Mouse (Mus musculus) 416B (cell line): ENCODE measurements at regions not wholly inside any gene's neighbourhood (a gene's known extent, or its start where the extent isn't known, plus 50 kb on each side); places are given as distances from the start of the nearest gene placed in this dataset.

Experiments
- DNase-seq: peaks from one replicate; pipeline ENCODE4 v3.0.0; 2011; ENCODE audit warnings: low read depth

DNA sequence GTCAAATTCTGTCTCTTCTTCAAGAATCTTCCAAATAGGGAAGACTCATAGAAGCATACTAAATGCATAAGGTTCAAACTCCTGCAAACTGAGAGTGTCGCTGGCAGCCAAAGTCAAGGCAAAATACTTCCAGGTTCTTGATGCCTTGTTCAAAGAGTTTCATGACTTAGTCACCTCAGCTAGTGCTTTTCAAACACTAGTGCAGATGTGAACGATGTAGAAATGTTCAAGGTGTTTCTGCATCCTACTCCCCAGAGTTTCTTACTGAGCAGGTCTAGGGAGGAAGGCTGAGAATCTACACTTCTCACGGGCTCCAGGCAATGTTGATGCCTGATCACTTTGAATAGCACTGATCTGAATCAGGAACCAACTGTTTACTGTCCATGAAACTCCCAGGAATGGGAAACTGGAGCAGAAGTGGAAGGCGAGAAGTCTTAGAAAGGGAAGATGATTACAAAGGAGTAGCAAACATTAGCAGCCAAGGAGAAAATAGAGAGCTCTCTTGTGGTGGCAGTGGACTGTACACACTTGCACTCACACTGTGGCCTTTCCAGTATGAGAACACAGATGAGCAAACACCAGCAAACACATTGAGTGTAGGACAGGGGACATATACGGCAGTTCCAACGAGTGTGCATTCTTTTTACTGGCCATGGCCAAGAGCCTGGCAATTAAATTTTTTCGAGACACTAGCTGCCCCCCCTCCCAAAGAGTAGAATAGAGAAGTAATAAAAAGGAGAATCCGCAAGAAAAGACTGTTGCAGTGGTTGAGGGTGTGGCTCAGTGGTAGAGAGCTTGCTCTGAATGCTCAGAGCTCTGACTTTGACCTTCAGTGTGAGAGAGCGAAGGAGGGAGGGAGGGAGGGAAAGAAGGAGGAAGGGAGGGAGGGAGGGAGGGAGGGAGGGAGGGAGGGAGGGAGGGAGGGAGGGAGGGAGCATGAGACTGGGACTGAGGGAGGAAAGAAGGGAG lies 247.4 kb upstream of the Fn1 start:
- DNase-seq, result no peak

DNA sequence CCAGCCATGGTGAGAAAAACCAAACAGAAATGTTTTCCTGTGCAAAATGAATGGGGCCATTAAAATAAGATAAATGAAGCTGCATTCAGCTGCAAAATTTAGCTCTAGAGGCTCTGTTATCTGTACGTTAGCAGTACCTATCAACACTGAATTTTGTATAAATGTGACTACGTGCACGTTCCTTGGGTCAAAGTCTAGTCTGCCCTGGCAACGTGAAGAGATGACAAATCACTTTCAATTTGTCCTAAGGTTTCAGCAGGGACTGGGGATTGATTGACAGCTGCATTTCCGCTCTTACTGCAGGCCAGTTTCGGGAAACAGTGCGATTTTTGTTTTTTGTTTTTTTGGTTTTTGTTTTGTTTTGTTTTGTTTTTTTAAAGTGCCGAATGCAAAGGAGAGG lies 246.1 kb upstream of the Fn1 start:
- no peak for DNase-seq

DNA sequence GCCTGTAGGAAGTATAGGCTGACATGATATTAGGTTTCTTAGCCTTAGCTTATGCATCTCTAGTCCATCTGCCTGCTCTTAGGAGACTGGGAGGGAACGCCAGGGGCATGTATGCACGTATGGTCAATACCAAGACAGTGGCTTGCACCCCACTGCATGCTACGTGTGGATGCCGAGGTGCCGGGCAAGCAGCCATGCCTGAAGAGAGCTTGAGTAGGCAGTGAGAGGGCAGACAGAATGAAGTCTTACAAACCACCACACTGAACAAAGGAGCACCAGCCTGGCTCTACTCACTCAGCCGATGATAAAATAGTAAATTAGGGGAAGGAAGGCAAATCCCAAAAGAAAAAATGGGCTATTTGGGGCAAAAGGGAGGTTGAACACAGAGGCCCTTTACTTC lies 245.2 kb upstream of the Fn1 start:
- DNase-seq, result no peak

DNA sequence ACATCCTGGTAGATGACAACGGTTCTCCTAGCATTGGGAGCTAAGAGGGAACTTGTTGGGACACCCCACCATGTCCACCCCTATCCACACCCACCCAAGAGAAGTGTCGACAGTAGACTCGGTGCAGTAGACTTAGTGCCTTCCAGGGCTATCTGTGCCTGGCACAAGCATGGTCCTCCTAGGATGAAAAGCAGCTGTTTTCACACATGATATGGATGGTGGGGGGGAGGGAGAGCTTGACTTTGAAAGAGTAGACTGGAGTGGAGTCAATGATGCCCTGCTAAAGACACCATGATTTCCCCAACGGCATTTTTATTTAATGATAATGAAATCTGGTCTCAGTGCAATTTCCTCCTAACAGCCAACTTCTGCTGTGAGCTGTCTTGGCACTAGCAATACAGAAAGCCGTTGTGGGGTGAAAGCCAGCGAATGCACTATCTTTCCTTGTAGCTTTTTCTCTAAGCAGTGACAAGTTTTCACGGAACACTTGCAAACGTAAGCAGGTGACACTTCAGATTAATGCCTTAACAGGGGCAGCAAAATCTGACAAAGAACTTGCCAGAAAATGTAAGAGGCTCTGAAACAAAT lies 244.6 kb upstream of the Fn1 start:
- DNase-seq, result no peak

DNA sequence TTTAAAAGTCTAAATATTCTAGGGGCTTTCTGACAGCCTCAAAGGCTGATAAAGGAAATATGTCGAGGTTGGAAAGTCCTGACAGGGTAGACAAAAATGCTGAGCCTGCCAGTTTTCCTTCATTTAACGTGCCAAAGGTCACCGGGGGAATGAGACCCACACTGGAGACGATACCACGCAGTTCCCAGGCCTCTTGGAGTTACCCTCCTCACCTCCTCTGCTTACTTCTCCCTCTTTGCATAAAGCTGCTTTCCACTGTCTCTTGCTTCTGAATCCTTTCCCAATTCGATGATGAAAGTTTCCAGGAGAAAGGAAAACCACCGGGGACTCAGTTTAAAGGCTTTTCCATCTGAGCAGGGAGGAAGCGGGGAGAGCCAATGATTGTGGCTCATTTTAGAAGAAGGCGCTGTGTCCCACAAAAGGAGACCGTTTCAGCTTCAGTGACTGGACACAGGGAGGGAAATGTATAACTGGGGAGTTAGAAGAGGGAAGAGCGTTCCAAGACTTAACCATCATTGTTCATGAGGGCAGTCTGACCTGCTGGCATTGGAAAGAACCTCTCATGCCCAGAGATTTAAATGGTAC lies 243.2 kb upstream of the Fn1 start:
- no peak for DNase-seq

DNA sequence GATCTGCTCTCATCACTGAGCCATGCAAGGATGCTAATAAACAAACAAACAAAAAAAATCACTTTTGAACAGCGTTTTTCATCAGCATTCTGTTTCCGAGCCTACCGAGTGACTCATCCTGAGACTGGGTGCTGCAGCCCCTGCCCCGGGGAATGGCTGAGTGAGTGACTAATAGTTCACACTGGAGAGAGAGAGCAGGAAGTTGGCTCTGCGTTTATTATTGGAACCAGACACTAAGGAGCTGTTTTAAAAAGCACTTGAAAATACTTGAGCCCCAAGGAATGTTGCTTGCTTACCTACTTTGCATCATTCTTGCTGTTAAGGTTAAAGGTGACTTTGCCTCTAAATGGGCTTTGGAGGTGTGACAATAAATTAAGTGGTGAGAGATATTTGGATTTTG lies 240.6 kb upstream of the Fn1 start:
- DNase-seq, result no peak

DNA sequence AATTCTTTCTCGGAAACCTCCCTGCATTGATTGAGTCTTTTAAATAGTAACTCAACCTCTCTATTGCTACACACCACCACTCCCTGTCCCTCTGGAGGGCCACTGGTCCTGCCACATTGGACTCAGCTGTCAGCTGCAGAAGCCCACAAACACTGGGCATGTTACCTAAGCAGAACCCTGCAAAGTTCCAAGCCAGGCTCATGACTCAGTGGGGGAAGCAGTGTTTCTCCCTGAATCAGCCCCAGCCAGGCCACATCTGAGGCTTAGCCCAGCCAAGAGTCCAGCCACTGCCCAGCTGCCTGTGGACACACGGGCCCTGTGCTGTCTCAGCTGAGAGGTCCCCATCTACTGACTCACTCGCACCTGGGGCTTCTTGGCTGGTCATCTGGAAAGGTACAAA lies 234.8 kb upstream of the Fn1 start:
- no peak for DNase-seq

DNA sequence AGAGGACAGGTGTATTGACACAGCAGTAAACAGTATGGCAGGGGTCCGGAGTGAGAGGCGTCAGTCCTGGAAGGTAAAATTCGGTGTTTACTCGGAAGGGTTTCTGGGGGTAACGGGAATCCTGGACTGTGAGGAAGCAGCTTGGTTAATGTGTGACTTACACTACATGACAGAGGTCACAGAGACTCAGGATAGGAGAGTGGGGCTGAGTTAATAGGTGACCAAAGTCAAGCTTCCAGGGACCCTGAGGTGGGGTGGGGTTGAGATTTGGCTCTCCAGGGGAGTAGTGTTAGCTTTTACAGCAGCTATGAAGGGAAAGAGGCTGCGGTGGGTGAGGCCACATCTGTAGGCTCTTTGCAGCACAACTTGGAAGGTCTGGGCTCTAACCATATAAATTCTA lies 233.9 kb upstream of the Fn1 start:
- no peak for DNase-seq

DNA sequence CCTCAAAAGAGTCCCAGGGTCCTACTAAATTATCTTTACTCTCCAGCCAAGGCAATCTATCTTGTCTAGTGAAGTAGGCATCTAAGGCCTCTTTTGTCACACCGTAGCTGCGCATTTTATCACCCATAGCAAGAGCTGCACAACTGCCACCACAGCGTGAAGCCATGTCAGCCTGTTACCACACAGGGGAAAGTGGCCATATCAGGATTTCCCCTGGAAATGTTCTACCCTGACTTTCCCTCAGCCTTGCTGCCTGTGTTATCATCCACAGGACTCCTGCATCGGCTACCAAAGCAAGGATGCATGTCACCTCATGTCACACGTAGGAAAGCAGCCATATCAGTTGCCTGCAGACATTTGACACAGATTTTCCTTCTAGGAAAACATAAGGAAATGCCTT lies 233.2 kb upstream of the Fn1 start:
- DNase-seq, result no peak

DNA sequence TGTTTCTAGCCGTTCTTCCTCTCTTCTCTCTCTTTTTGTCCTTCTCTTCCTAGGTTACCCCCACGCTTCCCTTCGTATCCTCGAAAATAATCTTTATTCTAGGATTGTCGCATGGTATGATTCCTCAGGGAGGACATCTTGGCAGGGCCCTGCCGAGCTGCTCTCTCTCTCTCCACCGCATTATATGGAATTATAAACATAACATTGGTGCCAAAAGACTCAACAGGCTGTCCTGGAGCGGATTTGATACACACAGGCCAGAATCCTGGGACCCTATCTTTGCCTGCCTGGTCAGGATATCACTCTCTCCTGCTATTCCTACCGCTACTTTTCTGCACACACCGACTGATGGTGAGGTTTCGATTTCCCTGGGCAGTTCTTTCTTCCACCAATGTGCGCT lies 228.9 kb upstream of the Fn1 start:
- DNase-seq, result no peak

DNA sequence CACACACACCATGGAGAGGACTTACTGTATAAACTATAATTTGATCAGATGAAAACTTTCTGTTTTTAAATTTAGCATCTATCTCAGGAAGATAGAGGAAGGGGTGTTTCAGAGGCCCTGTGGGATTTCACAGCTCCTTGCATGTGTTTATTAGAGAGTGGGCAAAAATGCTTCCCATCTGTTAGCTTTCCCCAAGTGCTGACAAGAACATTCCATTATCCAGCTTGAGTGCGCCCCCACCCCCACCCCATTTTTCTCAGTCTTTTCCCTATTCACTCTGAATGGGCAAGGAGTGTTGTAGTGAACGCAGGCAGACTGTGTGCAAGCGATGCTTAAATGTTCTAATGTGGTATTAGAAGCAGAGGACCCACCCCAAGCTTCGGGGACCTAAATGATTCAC lies 228.2 kb upstream of the Fn1 start:
- no peak for DNase-seq

DNA sequence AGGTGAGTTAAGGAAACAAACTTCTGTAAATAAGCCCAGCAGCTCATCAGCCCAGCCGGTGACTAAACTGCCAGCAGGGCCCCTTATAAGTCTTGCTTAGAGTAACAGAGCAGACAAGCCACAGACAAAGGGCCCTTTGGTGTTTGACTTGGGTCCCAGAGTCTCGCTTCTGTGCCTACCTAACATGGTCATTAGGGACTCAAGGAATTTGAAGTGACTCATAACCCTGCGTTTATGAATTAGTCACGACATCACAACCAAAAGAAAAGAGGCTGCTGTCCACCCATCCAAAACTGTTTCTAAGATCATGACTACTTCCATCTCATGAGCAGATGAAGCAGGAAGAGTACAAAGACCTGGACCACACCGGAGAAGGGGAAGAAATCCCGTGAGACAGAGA lies 227.5 kb upstream of the Fn1 start:
- DNase-seq, result no peak

DNA sequence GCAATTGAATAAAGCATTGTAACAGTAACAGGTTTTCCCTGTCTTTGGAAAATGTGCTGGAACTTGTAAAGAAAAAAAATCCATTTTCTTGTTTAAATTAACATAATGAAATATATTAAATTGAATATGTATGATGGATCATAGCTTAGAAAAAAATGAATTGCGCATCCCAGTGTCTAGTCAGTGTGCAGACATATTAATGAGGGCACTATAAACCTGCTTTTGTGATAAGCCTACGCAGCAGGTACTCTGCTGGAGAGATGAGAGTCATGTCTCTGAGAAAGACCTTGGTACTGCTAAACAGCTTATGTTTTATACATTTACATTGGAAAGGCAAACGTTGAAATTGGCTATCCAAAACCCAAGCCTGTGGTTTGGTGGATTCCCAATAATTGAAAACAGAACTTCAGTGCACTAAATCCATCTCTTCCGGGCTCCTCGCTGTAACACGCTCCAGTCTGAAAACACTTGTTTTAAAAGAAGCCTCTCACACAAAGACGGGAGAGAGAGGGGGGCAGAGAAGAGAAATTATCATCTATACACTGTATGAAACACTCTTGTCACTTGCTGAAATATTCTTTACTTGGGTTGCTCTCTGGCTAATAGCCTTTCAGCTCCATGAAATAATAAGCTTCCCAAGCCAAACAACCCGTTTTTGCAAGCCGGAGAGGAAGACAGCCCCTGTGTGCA lies 223.9 kb upstream of the Fn1 start:
- no peak for DNase-seq

DNA sequence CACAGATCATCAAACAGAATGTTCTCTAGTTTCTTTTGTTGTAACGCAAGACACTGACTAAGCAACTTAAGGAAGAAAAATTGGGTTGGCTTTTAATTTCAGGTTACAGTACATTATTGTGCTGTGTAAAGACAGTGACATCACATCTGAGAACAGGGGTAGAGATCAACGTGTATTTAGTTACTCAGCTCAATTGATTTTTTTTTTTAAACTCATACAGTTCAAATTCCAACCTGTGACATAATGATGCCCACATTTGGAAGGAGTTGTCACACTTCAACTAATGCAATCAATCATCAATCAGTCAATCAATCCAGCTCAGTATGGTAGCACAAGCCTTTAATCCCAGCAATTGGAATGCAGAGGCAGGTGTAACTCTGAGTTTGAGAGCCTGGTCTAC lies 221.0 kb upstream of the Fn1 start:
- no peak for DNase-seq

DNA sequence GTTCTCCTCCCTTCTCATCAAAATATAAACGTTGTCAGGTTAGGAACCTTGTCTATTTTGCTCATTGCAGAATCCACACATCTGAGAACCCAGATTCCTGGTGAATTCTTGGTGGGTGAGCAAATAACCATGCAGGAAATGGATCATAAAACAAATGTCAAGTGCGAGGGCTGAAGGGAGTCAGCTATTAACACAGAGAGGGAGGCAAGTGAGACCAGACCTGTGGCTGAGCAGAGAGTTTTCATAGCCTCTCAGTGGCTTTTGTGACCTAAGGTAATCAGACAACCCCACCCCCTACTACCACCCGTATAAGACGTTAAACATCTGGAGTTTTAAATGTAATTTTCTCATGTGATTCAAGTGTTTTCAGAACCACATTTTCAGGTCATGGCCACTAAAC lies 212.7 kb upstream of the Fn1 start:
- no peak for DNase-seq

DNA sequence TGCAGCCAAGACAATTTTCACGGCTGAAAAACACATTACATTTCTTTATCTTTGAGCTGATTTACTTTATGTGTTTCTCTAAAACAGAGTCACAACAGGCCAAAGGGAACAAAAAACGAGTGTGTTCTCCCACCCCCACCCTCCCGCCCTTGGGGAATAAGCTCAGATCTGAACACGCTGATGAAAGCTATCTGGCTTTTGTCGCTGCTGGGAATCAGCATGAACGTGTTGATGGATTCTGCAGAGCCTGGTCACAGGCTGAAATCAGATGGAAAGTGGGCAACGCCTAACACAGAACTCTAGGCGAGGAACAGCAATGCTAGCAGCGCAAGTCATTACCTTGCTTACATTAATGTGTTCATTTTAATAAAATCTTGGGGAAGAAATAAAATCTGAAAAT lies 211.7 kb upstream of the Fn1 start:
- no peak for DNase-seq

DNA sequence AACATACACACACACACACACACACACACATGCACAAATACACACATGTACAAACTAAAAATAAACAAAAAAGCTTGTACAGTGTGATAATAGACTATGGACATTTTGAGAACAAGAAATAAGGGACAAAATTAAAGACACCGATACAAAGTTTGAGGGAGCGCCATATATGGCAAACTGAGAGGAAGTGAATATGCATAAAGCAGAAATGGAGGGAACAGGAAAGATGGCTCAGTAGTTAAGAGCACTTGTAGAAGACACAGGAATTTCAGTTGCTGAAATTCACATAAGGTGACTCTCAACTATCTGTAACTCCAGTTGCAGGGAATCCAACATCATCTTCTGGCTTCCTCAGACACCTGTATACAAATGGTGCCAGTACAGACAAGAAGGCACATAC lies 200.2 kb upstream of the Fn1 start:
- no peak for DNase-seq

DNA sequence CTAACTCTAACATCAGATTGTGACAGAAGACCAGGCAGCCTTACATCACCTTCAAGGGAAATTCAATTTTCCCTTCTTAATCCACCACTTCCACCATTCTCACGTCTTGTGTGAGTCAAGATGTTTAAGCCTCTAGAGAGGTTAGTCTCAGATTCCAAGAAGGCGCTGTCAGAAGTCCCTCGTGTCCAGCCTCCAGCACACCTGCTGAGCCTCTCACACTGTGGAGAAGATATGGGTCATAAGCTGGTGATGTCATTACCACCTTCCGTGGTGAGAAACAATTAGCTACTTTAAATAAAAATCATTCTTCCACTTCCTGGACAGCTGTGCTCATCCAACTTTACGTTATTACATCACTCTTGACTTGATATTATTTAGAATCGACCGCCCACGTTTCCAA lies 198.3 kb upstream of the Fn1 start:
- DNase-seq, result no peak

DNA sequence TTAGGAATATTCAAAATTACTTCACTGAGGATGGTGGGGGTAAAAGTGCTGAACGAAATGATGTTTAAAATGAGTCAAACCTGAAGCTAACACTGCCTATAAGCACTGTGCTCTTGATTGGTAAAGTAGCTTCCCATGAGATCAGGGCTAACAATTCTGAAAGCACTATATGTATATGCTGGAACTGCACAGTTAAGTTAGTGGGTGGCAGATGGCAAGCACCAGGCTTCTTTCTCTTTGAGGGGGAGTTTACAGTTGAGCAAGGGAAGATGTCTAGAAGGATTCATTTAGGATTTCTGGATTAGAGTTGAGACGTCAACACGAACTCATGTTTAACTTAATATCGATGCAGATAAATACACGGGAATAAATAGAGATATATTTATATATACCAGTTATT lies 195.7 kb upstream of the Fn1 start:
- no peak for DNase-seq

DNA sequence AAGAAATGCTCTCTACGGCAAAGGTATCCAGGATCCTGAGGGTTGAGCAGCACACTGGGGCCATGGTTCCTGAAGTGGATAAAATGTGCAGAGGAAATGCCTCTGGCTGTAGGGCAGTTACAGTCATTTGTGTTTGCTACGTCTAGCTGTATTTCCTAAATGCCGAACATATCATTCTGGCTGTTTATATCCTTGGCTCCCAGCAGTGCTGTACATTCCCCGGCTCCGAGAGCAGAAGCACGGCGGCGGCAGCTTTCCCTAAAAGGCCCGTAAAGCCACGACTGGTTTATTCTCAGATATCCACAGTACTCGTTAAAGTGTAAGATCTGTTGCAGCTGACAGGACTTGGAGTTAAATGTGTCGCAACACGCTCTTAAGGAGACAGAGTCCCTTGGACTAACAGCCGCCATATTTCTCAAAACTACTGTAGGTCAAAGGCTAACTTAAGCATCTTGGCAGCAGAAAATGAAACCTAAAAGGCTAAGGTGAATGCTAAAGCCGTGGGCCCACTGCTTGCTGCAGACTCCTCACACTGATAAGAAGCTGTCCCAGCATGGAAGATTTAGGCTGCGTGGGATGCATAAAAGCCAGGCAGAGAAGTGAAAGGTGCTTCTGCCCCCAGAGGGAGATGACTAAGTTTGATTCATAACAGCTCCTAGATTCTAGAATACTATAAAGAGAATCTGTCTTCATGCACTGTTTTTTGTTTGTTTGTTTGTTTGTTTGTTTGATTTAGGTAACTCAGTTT lies 192.1 kb upstream of the Fn1 start:
- no peak for DNase-seq

DNA sequence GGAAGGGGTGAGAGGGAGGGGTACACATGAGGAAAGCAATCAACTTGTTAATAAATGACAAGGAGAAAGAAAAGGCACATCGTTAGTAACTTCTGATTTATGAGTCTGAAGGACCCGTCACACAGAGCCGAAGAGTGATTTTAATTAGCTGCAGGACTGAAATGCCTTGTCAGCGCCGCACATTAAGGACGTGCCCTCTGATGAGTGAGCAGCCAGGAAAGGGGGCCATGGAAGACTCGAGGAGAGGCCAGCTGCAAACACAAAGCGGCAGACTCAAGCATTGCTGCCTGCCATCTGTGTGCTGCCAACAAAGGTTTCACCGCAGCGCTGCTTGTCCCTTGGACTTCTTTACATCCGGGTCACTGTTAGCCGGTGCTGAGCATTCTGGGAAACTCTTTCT lies 184.8 kb upstream of the Fn1 start:
- DNase-seq, result no peak

DNA sequence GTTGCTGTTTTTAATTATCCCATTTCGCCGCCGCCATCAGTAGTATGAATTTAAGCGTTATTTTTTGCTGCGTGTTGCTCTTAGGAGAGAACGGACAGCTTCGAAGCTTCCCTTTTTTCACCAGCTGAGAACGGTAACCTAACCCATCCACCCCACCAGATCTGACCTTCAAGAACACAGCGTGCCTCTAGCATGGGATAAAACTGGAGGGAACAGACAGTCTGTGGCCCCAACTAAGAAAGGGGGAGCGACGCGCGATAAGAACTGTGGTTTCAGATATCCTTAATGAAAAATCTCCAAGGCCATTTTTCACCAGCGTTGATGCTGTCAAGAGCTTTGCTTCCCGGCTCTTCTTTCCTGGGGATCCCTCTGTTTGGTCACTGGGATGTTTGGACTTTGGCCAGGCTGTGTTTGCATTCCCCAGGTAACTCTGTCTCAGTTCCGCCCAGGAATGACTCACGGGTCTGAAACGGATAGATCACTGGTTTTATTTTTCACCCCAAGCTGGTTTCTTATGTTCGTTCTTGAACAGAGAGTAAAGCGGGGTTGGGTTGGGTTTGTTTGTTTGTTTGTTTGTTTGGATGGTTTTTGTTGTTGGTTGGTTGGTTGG lies 184.1 kb upstream of the Fn1 start:
- DNase-seq, result no peak
